Mouse (Mus musculus): ENCODE measurements around the gene Drg1. TPM values are rescaled to one million over a fixed set of nuclear protein-coding genes. Genes with fewer than 3 reads are reported as not detected.

Gene Drg1
- polyA plus RNA-seq, 1 experiment from 2014 or later, result 246 TPM

DNA sequence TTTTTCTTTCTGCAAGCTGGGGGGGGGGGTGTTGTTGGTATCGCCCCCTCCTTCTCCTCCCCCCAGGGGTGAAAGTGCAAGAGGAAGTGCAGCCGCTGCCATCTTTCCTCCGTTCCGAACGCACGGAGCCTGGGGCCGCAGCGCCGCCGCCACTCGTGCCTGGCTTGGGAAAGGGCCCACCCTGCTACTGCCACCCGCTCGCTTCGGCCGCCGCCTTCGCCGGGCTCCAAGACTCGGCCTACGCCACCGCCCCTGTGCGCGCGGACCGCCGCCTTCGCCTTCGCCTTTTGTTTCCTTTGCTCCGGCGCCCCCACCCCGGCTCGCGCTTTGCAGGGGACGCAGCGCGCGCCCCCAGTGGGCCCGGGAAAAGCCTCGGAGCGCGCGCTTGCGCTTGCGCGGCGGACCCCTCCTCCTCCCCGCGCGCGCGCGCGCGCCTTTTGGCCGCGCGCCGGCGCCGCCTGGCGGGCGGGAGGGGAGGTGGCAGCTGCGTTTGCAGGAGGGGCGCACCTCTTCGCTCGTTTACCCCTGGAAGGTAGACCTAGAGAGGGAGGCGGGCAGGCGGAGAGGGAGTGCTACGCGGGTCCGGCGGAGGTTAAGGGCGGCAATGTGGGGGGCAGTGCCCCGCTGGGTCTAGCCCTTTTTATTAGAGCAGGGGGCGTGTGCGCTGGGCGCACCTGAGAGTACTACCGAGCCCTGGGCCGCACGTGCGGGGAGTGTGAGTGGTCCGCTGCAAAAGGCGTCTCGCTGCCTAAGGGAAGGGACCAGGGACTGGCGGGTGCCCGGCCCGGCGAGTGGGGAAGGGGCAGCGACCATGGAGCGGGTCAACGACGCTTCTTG, 23.8 kb upstream of the Drg1 start:
- peak; percentile 95 for DNase-seq (ENCODE audit: low spot score)

DNA sequence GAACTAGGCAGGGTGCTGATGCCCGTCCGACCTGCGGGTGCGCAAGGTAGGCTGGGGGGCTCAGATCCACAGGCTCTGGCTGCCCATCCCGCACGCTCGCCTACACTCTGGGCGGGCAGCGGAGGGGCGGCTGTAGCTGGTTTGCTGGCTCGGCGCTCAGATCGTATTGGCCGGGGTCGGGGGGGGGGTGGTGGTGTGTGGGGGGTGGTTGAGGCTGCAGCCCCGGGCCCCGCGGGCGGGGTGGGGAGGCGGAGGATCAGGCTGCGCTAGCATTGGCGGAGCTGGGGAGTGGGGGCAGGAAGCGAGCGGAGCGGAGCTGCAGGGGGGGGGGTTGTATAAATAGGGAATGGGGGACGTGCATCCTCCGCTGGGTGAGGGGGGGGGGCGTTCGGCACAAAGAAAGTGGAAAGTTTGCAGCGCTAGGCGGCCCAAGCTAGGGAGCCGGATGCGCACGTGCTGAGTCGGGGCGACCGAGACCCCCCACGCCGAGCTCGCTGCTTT, 23.1 kb upstream of the Drg1 start:
- peak; percentile 88 for DNase-seq (ENCODE audit: low spot score)

DNA sequence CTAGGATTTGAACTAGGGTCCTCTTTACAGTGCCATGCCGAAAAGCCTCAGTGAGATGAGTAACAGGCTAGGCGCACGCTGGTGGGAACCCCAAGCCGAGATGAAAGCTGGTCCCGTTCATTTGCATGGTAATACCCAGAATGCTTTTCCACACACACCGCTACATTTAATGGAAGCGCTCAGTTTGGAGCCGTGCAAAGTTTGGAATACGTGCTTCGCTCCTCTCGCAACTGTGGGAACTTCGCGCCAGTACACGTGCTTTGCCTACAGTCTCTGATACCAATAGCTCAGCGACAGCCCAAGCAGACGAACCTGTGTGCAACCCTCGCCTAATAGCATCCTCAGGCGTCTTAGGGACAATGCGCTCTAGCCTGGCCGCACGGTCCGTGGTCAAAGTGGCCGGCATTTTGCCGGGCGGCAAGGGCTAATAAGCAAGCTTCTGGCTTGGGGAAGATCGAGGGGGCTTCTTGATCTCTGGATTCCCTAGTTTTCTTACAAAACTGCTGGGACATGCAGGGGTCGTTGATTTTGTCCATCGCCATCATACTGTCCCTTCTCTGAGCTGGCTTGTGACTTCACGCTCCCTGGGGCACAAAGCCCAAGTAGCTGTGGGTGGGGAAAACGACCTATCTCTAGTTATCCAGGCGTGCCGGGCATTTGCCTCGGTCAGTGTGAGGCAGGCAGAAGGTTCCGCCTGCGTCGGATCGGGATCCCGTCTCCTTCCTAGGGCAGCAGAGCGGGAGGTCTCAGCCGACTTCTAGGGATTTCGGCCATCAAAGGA, 22.5 kb upstream of the Drg1 start, which contains the start of gene Patz1:
Gene Patz1, plus strand, starts transcription at position 354 of the 781 bp plus-strand sequence.
- peak; percentile 53 for DNase-seq (ENCODE audit: low spot score)

DNA sequence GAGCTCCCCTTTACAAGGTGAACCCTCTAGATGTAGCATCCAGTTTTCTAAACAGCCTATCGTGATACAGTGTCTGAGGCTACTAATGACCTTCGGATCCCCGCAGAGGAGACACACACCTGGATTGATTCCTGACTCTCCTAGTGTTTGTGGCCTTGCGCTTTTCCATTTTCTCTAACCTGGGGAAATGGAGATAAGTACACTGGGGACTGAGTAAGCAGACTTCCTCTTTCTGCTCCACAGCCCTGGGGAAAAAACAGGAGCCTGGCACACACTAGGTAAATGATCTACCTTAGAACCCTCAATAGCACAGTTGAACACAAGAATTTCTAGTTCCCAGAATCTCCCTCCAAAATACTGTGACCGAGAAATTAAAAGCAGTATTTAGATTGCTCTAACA, 21.7 kb upstream of the Drg1 start:
- DNase-seq (ENCODE audit: low spot score), result no peak

DNA sequence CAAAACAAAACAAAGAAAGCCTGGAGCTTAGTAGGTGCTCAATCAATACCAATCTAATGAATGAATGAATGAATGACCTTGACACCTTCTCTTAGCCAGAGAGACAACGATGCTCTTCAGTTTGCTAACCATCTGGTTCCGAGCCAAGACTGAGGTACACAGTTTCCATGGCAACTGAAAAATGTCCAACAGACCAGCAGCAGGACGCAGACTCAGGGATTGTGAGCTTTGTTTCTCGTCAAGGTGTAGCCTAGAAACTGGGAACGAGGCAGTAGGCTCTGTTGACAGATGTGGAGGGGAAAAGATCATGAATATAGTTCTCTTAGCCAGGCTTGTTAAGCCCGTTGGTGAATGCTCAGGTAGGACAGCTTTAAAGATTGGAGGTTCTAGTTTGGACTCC, 20.9 kb upstream of the Drg1 start:
- no peak for DNase-seq (ENCODE audit: low spot score)

DNA sequence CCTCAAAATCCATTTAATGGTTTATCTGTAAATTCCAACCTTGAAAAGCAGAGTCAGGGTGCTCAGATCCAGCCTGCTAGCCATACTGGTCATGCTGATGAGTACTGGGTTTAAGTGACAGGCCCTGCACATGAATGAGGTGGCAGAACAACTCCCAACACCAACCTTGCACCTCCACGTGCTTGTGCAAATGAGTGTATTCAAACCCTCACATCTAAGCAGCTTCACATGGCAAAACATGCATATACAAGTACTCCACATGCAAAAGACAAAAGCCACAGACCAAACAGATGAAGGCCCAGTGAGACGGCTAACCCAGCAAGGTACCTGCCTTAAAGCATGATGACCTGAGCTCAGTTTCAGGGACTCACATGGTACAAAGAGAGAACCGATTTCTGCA, 19.7 kb upstream of the Drg1 start:
- no peak for DNase-seq (ENCODE audit: low spot score)

DNA sequence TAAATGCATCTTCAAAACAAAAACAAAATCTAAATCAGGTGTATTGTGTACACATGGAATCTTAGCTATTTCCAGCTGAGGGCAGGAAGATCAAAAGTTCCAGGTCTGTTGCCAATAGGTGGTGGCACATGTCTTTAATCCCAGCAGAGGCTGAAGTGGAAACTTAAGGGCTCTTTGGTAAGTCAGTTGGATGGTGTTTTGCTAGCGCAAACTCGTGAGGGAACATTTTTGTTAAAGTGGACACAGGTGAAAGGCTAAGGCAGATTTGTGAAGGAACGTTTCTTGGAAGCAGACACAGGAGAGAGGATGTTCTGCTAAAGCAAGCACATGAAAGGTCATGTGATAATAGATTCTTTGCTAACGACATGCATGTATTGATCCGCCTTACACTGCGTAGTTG, 17.4 kb upstream of the Drg1 start:
- DNase-seq (ENCODE audit: low spot score), result no peak

DNA sequence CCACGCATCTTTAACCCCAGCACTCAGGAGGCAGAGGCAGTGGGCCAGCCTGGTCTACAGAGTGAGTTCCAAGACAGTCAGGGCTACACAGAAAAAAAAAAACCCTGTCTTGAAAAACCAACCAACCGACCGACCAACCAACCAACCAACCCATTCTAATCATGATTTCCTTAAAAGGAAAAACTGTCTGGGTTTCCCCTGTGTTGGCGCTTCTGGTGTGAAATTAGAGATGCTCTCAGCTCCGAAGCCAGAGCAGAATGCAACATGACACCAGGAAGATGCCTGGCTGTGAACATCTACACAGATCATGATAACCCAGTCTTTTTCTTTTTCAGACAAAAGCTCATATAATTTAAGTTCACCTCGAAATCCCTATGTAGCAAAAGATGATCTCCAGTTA, 16.7 kb upstream of the Drg1 start:
- DNase-seq (ENCODE audit: low spot score), result no peak

DNA sequence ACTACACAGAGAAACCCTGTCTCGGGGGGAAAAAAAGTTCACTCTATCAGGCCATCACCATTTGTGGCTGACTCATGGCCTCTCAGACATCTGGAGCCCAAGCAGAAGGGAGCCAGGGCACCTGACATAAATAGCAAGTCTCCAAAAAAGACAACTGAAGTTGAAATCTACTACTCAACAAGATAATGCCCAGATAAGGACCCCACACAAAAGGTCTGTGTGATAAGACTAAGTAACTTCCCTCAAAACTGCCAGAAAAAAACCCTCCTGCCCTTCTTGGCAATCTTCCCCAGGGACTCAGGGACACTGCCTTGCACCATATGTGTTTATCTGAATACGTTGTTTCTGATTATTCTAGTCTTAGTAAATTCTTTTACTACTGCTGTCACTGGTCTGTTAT, 13.5 kb upstream of the Drg1 start:
- DNase-seq (ENCODE audit: low spot score), result no peak

DNA sequence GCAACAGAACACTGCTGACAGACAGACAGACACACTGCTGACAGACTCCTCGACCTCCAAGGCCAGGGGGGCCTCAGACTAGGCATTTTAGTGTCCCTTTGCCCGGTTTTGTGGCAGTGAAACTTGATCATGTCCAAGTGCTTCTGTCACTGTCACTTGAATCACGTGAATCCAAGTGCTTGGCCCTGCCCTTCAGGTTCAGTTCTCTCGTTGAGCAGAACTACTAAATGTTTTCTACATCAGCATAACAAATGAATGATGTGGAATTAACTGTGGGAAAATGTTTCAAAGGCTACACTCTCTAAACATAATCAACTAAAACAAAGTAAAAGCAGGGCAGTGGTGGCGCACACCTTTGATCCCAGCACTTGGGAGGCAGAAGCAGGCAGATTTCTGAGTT, 12.1 kb upstream of the Drg1 start:
- no peak for DNase-seq (ENCODE audit: low spot score)

DNA sequence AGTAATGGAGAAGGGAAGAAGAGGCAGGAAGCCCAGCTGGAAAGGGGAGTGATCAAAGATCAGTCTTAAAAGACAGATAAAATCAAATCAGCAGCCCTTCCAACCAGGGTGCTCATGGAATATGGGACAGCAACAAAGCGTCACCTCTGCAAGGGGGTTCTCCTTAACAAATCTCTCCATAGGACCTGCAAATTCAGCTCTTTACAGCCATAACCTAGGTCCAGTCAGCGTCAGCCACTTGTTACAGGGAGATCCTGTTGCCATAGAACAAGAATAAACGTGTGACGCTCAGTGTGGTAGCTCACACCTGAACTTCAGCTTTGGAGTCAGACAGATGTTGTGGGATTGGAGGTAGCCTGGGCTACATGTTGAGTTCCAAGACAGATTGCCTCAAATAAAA, 3.0 kb upstream of the Drg1 start:
- DNase-seq (ENCODE audit: low spot score), result no peak

DNA sequence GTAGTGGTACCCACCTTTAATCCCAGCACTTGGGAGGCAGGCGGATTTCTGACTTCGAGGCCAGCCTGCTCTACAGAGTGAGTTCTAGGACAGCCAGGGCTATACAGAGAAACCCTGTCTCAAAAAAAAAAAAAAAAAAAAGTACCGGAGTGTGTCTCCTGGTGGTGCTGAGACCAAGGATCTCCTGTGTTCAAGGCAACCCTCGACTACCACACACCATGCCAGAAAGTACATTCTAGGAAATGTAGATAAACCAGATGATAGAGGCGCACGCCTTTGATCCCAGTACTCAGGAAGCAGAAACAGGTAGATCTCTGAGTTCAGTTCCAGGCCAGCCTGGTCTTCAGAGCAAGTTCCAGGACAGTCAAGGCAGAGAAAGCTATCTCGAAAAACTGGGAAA, 918 bp upstream of the Drg1 start:
- no peak for DNase-seq (ENCODE audit: low spot score)

DNA sequence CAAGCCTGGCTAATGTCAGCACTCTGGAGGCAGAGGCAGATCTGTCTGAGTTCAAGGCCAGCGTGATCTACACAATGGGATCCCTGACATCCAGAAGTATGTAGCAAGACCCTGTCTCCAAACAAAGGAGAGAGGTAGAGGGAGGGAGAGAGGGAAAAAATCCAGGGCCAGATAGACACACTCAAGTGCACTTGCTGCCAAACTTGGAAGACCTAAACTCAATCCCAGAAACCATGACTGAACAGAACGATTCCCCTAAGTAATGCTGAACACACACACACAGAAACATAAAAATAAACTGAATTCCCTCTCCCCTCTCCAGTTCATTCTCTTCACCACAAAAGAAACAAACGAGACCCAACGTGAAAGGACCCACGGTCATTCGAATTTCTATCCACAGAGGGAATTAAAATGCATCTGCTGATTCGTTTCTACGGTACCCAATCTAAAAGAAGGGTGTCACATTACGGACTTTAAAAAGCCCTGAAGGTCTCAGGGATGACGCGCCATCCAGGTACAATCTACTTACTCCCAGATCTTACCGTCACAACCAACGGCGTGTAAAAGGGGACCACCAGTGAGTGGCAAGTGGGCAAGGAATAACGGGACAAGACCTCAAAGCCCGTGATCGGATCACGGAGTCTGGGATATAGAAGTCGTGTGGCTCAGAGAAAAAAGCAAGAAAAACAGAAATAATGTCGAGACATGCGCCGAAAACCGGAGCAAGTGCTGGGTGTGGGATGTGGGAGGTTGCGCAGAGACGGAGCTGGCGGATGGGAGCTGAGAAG, 730 bp downstream of the Drg1 start:
- peak; percentile 24 for DNase-seq (ENCODE audit: low spot score)

DNA sequence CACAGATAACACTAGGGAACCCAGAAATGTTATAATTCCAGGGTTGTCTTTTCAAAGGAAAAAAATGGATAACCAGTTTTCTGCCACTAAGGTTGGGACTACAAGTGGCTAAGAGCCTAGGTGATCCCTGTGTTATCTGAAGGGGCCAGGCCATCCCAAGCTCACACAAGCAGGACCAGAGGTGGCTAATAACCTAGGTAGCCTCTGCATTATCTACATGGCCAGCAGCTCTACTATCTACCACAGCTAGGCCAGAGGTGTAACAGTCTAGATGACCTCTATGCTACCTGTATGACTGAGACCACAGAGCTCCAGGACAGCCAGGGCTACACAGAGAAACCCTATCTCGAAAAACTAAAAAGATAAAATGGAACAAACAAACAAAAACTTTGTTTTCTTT, 6.7 kb downstream of the Drg1 start:
- DNase-seq (ENCODE audit: low spot score), result no peak

DNA sequence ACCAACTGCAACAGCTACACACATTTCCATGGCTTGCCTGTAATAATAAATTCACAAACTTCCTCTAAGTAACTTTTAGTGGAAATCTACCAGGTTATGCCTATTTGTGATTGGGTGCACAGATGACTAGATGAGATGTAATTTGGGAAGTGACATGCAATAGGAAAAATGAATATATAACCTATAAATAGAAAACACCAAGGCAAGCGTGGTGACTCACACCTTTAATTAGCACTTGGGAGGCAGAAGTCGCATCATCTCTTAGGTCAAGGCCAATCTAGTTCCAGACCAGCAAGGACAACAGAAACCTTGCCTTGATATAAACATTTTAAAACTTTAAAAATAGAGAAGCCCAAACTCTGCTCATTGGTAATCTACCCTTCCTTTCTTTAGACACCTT, 18.8 kb downstream of the Drg1 start:
- DNase-seq (ENCODE audit: low spot score), result no peak

DNA sequence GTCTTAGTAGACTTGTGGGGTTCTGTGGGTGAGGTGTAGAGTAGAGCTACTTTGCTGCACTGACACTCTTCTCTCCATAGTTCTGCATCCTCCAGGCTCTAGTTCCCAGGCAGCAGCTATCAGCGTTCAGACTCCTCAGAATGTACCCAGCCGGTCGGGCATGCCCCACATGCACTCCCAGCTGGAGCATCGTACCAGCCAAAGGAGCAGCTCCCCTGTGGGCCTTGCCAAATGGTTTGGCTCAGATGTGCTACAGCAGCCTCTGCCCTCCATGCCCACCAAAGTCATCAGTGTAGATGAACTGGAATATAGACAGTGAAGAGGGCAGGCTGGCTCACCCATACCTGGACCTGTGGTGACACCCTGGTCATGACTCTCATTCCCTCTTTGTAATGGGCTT, 22.4 kb downstream of the Drg1 start:
- no peak for DNase-seq (ENCODE audit: low spot score)

DNA sequence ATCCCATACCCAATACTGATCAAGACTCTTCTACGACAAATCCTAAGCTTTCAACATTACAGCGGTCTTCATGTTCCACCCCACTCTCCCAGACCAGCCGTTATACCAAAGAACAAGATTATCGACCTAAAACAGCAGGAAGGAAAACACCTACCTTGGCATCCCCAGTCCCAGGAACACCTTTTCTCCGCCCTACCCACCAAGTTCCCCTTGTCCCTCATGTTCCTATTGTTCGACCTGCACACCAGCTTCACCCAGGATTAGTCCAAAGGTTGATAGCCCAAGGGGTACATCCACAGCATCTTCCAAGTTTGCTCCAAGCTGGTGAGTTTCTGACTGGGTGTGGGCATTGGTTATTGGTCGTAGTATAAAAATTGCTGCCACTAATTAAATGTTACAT, 23.8 kb downstream of the Drg1 start:
- DNase-seq (ENCODE audit: low spot score), result no peak

DNA sequence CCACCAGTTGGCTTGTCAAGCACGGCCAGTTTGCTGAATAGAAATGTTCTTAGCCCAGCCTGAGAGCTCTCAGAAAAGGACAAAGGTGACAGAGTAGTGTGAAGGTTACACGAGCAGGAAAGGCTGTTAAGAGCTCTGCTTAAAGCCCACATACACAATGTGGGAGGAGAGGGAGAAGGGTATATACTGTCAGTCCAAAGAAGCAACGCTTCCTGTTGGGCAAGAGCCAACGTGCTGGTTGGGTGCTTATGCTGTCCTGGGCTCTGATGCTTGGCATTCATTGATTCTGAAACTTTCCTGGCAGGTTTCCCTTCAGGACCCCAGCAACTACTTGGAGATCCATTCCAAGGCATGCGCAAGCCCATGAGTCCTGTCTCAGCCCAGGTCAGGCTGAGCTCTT, 30.9 kb downstream of the Drg1 start:
- DNase-seq (ENCODE audit: low spot score), result no peak

DNA sequence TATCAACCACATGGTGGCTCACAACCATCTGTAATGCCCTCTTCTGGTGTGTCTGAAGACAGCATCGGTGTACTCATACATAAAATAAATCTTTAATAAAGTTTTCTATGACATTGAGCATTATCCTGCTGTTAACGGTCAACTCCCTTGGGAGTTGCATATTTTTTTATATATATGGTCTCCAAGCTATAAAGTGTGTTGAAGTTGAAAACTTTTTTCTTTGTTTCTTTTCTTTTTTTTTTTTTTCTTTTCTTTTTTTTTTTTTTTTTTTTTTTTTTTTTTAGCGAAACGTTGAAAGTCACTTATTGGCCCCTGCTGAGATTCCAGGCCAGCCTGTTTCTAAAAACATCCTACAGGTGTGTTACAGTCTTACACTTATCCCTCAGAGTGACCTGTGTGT, 32.5 kb downstream of the Drg1 start:
- no peak for DNase-seq (ENCODE audit: low spot score)

DNA sequence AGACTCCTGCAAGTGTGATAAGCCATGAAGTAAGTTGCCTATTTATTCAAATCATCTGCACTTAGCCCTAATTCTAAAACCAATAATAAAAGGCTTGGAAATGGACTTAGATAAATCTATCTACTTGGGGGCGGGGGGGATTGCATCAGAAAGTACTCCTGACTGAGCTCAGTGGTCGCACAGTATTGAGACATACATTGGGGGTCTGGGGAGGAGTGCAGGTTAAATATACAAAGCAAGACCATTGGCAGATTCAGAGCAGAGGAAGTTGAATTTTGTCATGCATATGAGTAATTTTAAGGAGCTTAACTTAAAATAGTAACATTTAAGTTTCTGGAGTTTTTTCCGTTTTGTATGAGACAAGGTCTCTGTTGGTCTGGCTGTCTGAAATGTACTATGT, 34.0 kb downstream of the Drg1 start:
- no peak for DNase-seq (ENCODE audit: low spot score)

DNA sequence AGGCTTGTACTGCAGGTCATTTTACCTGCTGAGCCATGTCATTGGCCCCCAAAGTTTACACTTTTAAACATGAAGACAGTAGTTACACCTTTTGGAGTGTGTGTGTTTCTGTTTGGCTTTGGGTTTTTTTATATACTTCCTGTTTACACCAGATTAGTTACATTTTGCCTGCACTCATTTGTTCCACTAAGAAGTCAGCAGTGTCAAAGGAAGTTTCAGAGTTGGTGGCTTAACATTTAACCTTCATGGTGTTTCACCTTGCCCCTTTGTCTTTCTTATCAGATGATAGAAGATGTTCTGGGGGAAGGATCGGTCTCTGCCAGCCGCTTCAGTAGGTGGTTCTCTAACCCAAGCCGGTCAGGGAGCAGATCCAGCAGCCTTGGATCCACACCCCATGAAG, 39.1 kb downstream of the Drg1 start:
- DNase-seq (ENCODE audit: low spot score), result no peak

DNA sequence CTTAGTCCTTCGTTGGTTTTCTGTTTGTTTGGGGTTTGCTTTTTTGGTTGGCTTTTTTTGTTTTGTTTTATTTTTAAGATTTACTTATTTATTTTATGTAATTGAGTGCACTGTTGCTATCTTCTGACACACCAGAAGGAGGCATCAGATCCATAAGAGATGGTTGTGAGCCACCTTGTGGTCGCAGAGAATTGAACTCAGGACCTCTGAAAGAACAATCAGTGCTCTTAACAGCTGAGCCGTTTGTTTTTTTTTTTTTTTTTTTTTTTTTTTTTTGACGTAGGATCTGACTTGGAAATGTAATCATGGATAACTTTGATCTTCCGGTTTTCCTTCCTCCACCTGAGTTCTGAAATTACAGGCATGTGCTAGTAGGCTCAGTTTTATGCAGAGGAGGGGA, 43.1 kb downstream of the Drg1 start:
- no peak for DNase-seq (ENCODE audit: low spot score)
